Mouse (Mus musculus): Measurements from ENCODE around the gene Hsd17b7. TPM values are rescaled to one million over a fixed set of nuclear protein-coding genes. Genes with fewer than 3 reads are reported as not detected.

Hsd17b7 gene
- total RNA-seq (2012; rRNA removed), result 2.5 and 4.8 TPM in 2 replicates
- 1 to 10 TPM in 1 of 2 experiments, not detected in 1; 5.7 TPM for polyA plus RNA-seq (2012; ENCODE audit: insufficient read depth in 1 of 2, insufficient read length in 2 of 2, low read depth in 1 of 2, low replicate concordance in 2 of 2, missing spikeins in 1 of 2)

DNA sequence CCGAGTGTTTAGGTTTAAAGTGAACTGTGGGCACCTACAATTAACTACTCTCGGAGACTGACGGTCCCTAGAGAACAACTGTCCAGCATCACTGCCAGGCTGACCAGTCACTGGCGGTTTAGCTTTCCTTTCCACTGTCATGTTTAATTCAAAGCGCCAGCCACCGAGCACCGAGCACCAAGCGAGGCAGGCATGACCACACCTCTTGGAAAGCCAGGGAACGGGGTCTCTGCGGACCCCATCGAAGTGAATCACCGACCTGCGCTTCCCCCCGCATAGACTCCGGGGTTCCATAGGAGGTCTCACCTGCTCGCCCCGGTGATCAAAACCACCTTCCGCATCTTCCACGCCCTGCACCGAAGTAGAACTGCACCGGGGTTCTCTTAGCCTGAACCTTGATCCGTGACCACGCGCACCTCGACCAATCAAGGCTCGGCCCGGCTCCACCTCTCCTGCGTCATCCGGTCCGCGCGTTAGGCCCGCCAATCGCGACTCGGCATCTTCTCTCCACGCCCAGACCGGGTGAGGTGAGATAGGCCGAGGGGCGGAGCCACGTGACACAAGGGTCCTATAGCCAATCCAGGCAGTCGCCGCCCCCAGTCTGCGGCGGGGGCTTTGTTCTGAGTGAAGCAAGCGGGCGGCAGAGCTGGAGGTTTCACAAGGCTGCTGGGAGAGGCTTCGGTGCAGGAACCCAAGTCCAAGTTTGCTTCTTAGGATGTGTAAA, at the start of gene Hsd17b7:
Gene Hsd17b7 (minus strand): TSS at position 450 of the 724 bp plus-strand sequence.
- Histone ChIP-seq H3K27ac (ENCODE audit: control insufficient read depth, low read depth, low read length) (peak within 1 kb of the TSS; percentile 9; the same call in 1 of the 2 replicates), H3K4me1 (ENCODE audit: control insufficient read depth in 1 of 2, insufficient read depth in 2 of 2, low read length in 2 of 2) (no peaks in the 10 kb centered on the region), H3K9ac (ENCODE audit: control insufficient read depth, low read depth, low read length, poor library complexity, severe bottlenecking) (peak within 1 kb of the TSS; percentile 63), H3K9me3 (replicated peaks; ENCODE audit: insufficient read depth, low read length) (no peaks in the 10 kb centered on the region), H3K79me2 (ENCODE audit: control insufficient read depth, insufficient read depth, low read length, poor library complexity) (no peaks in the 10 kb centered on the region), H3K4me3 (ENCODE audit: control insufficient read depth in 1 of 2, insufficient read depth in 1 of 2, low read depth in 2 of 2, low read length in 2 of 2) (peak within 1 kb of the TSS; percentile 76 to 80), H3K36me3 (ENCODE audit: control insufficient read depth in 1 of 2, insufficient read depth in 2 of 2, low read length in 2 of 2) (peaks cover 0 to 2% of the 10 kb centered on the region in 2 experiments; a peak in 2 of 4 replicates), H3K27me3 (ENCODE audit: control insufficient read depth in 1 of 2, insufficient read depth in 2 of 2, low read length in 2 of 2) (no peaks in the 10 kb centered on the region)
- DNase-seq (ENCODE audit: low read depth, low spot score), result peak; percentile 99
- TF ChIP-seq GATA1 (IDR thresholded peaks at IDR 0.05; ENCODE audit: low read depth, low read length), result 0 out of 2 replicates have a peak, but pooled peaks have one; percentile 32
- no peak for TF ChIP-seq MEF2A (IDR thresholded peaks at IDR 0.05; ENCODE audit: extremely low read depth, insufficient replicate concordance, low read depth, low read length, poor library complexity, severe bottlenecking)
- TF ChIP-seq ELF1 (IDR thresholded peaks at IDR 0.05; ENCODE audit: low read depth, low read length), result no peak
- TF ChIP-seq TBP (IDR thresholded peaks at IDR 0.05; ENCODE audit: low read depth, low read length), result peak; percentile 49; the same call in 1 of the 2 replicates
- no peak for TF ChIP-seq CHD2 (IDR thresholded peaks at IDR 0.05; ENCODE audit: low read length)
- peak; percentile 36 to 87; a peak in 2 of 4 replicates for TF ChIP-seq POLR2A (IDR thresholded peaks at IDR 0.05; ENCODE audit: control insufficient read depth in 1 of 2, insufficient read depth in 1 of 2, low read depth in 1 of 2, low read length in 2 of 2, poor library complexity in 1 of 2)
- TF ChIP-seq MAFK (IDR thresholded peaks at IDR 0.05; ENCODE audit: borderline replicate concordance, low read depth, low read length), result no peak
- TF ChIP-seq GABPA (IDR thresholded peaks at IDR 0.05; ENCODE audit: low read depth, low read length), result no peak
- no peak for TF ChIP-seq RCOR1 (IDR thresholded peaks at IDR 0.05; ENCODE audit: low read depth, low read length)
- no peak for TF ChIP-seq KAT2A (conservative IDR thresholded peaks at IDR 0.05; ENCODE audit: low read depth, low read length)
- TF ChIP-seq POLR2AphosphoS2 (IDR thresholded peaks at IDR 0.05; ENCODE audit: low read length), result peak; percentile 56; the same call in 1 of the 2 replicates
- TF ChIP-seq SIN3A (IDR thresholded peaks at IDR 0.05; ENCODE audit: low read length), result peak; percentile 84
- TF ChIP-seq TAL1 (IDR thresholded peaks at IDR 0.05; ENCODE audit: low read length), result no peak
- no peak for TF ChIP-seq ZNF384 (IDR thresholded peaks at IDR 0.05; ENCODE audit: low read depth, low read length)
- no peak; the same call in 1 of the 2 replicates for TF ChIP-seq ETS1 (IDR thresholded peaks at IDR 0.05; ENCODE audit: low read depth, low read length)
- peak; percentile 90 for TF ChIP-seq MAX (IDR thresholded peaks at IDR 0.05; ENCODE audit: low read length)
- TF ChIP-seq TCF12 (IDR thresholded peaks at IDR 0.05; ENCODE audit: low read depth, low read length), result 0 out of 2 replicates have a peak, but pooled peaks have one; percentile 41
- TF ChIP-seq MYB (IDR thresholded peaks at IDR 0.05; ENCODE audit: low read depth, low read length), result no peak
- peak; percentile 24; the same call in 1 of the 2 replicates for TF ChIP-seq MYC (IDR thresholded peaks at IDR 0.05; ENCODE audit: low read depth, low read length)
- TF ChIP-seq MAZ (IDR thresholded peaks at IDR 0.05; ENCODE audit: low read depth, low read length), result peak; percentile 75; the same call in 1 of the 2 replicates
- peak; percentile 97 for TF ChIP-seq USF1 (IDR thresholded peaks at IDR 0.05; ENCODE audit: low read depth, low read length)
- peak; percentile 75 for TF ChIP-seq ZMIZ1 (IDR thresholded peaks at IDR 0.05; ENCODE audit: low read depth, low read length)
- TF ChIP-seq CTCF (IDR thresholded peaks at IDR 0.05 in 2 of 3, conservative IDR thresholded peaks at IDR 0.05 in 1 of 3; ENCODE audit: control insufficient read depth in 1 of 3, insufficient read depth in 1 of 3, low read depth in 2 of 3, low read length in 3 of 3, poor library complexity in 1 of 3, severe bottlenecking in 1 of 3), result no peak
- no peak for TF ChIP-seq BHLHE40 (IDR thresholded peaks at IDR 0.05; ENCODE audit: borderline replicate concordance, low read depth, low read length)
- TF ChIP-seq POLR2AphosphoS5 (IDR thresholded peaks at IDR 0.05; ENCODE audit: borderline replicate concordance, low read depth, low read length), result no peak
- no peak for TF ChIP-seq CHD1 (IDR thresholded peaks at IDR 0.05; ENCODE audit: low read depth, low read length)
- TF ChIP-seq MXI1 (IDR thresholded peaks at IDR 0.05; ENCODE audit: low read depth, low read length), result peak; percentile 85; the same call in 1 of the 2 replicates
- no peak for TF ChIP-seq ZKSCAN1 (IDR thresholded peaks at IDR 0.05; ENCODE audit: low read depth, low read length)
- no peak for TF ChIP-seq EP300 (IDR thresholded peaks at IDR 0.05; ENCODE audit: low read depth in 1 of 2, low read length in 2 of 2)
- TF ChIP-seq HCFC1 (IDR thresholded peaks at IDR 0.05; ENCODE audit: low read depth, low read length), result peak; percentile 60
- TF ChIP-seq E2F4 (IDR thresholded peaks at IDR 0.05; ENCODE audit: borderline replicate concordance, low read depth, low read length), result no peak
- TF ChIP-seq NRF1 (IDR thresholded peaks at IDR 0.05; ENCODE audit: insufficient read depth, low read depth, low read length, poor library complexity, severe bottlenecking), result no peak
- peak; percentile 82 for TF ChIP-seq NELFE (IDR thresholded peaks at IDR 0.05; ENCODE audit: low read depth, low read length)
- peak in 1 of 2 experiments; percentile 74; a peak in 2 of 4 replicates for TF ChIP-seq USF2 (IDR thresholded peaks at IDR 0.05; ENCODE audit: borderline replicate concordance in 1 of 2, insufficient read depth in 1 of 2, low read depth in 1 of 2, low read length in 2 of 2)
- TF ChIP-seq ZC3H11A (IDR thresholded peaks at IDR 0.05; ENCODE audit: low read depth, low read length), result no peak

All from MEL (cell line).